Comparison of ENCODE assay signal across 10 mouse cellular contexts in the genomic region with DNA sequence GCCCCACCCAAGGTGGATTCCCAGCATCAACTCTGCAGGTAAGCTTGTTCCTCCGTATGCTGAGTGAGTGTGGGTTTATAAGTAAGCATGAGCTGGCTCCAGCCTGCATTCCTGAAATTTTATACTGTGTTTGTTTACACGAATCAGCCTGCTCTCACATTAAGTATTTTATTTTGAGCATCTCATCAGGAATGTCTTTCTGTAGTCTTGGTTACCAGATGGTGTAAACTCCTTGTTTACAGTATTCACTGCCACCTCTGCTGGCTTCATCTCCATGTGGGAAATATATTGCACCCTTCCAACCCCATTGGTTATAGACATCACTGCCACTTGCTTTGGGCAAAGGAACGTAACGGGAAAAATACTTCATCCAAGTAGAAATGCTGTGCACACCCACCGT.
"Had no signal": no experiment of that assay in that cellular context is flagged by ENCODE, and none has a peak within 500 bp of the region (broad histone marks: within the 10 kb centered on the region; RNA-seq: fewer than 3 reads in every experiment).

No protein-coding gene starts in this region.

- DNase-seq: kidney, adult 8-10 months; kidney, postnatal 36 days; thymus, adult 18-20 months; thymus, postnatal 14 days had no signal

- H3K4me1 ChIP-seq: liver, embryonic 12.5 days; midbrain, embryonic 10.5 days; midbrain, embryonic 15.5 days had no signal

- H3K9me3 ChIP-seq: limb, embryonic 10.5 days; liver, embryonic 12.5 days; midbrain, embryonic 10.5 days; midbrain, embryonic 15.5 days; neural tube, embryonic 12.5 days had no signal

- H3K4me2 ChIP-seq: liver, embryonic 12.5 days; midbrain, embryonic 15.5 days; neural tube, embryonic 12.5 days had no signal

- H3K9ac ChIP-seq: liver, embryonic 12.5 days; midbrain, embryonic 15.5 days; neural tube, embryonic 12.5 days had no signal

- H3K27me3 ChIP-seq: liver, embryonic 12.5 days; midbrain, embryonic 15.5 days; neural tube, embryonic 12.5 days had no signal

- H3K27ac ChIP-seq: limb, embryonic 10.5 days; liver, embryonic 12.5 days; midbrain, embryonic 10.5 days; midbrain, embryonic 15.5 days; neural tube, embryonic 12.5 days had no signal

- H3K36me3 ChIP-seq: limb, embryonic 10.5 days; liver, embryonic 12.5 days; midbrain, embryonic 10.5 days; midbrain, embryonic 15.5 days; neural tube, embryonic 12.5 days had no signal

- ATAC-seq: intestine, postnatal 0 days; liver, embryonic 12.5 days; midbrain, embryonic 15.5 days had no signal

- H3K4me3 ChIP-seq: limb, embryonic 10.5 days; liver, embryonic 12.5 days; midbrain, embryonic 10.5 days; midbrain, embryonic 15.5 days; neural tube, embryonic 12.5 days had no signal
